Mouse (Mus musculus): ENCODE results near the gene Tuba1b. TPM values are rescaled to one million over a fixed set of nuclear protein-coding genes. Genes with fewer than 3 reads are reported as not detected.

Tuba1b gene
- polyA plus RNA-seq, 1 experiment, result 694 TPM

DNA sequence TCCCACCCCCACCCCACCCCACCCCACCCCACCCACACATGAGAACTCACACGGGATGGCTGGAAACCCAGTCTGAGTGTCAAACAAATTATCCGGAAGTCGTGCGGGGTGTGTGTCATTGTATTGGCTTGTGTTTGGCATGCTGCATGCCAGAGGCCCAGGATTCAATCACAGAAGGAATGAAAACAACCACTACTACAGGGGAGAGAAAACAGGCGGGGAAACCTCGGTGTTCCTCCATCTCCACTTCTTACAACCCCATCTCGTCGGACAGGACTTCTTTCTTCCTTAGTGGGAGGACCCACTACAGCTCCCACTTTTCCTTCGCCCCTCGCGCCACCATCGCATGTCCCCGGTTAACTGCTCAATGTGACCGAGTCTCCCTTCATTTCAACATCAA is 17.3 kb downstream of the Tuba1b start:
- peaks cover 9% of the 10 kb centered on the region for H3K36me3 ChIP-seq (ENCODE audit: control insufficient read depth, insufficient read depth, low read length)
- no peaks in the 10 kb centered on the region for H3K27me3 ChIP-seq (ENCODE audit: control insufficient read depth, insufficient read depth, low read length)
- peak overlapping the region; percentile 88 for H3K4me3 ChIP-seq (ENCODE audit: extremely low read depth, insufficient read depth, insufficient read length)
- TF ChIP-seq POLR2A (IDR thresholded peaks at IDR 0.05; ENCODE audit: low read depth, low read length) (no peak), CTCF (IDR thresholded peaks at IDR 0.05; ENCODE audit: extremely low read depth, insufficient read depth, insufficient read length, insufficient replicate concordance) (no peak)
- peak overlapping the region; percentile 96; the same call in 1 of the 2 replicates for H3K27ac ChIP-seq (ENCODE audit: insufficient read depth, low read length)
- WGBS, result under 1% methylated on average over 14 of the region's 14 CpGs
- H3K4me1 ChIP-seq (ENCODE audit: control insufficient read depth, insufficient read depth, insufficient read length), result no peaks in the 10 kb centered on the region; the same call in 1 of the 2 replicates
- DNase-seq (ENCODE audit: low read depth in 1 of 2, low spot score in 2 of 2), result no peak

DNA sequence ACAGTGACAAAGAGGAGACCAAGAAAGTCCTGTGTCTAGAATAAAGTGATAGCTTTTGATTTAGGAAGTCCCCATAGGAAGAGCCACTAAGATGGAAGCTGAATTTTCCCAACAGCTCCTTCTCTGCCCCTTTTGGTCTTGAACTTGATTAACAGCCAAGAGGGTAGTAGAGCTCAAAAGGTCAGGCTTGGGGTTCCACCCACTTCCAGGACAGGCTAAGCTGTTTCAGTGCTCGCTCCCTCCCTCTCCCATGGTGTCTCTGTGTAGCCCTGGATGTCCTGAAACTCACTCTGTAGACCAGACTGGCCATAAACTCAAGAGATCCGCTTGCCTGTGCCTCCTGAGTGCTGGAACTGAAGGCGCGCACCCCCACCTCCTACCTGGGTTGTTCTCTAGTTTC is 18.3 kb downstream of the Tuba1b start:
- Histone ChIP-seq H3K27ac (ENCODE audit: insufficient read depth, low read length) (no peak overlapping the region), H3K36me3 (ENCODE audit: control insufficient read depth, insufficient read depth, low read length) (peaks cover 19% of the 10 kb centered on the region), H3K4me1 (ENCODE audit: control insufficient read depth, insufficient read depth, insufficient read length) (no peaks in the 10 kb centered on the region; the same call in 1 of the 2 replicates), H3K27me3 (ENCODE audit: control insufficient read depth, insufficient read depth, low read length) (no peaks in the 10 kb centered on the region), H3K4me3 (ENCODE audit: extremely low read depth, insufficient read depth, insufficient read length) (no peak overlapping the region)
- TF ChIP-seq CTCF (IDR thresholded peaks at IDR 0.05; ENCODE audit: extremely low read depth, insufficient read depth, insufficient read length, insufficient replicate concordance) (no peak), POLR2A (IDR thresholded peaks at IDR 0.05; ENCODE audit: low read depth, low read length) (no peak)
- 92% methylated on average over 4 of the region's 4 CpGs for WGBS
- no peak for DNase-seq (ENCODE audit: low read depth in 1 of 2, low spot score in 2 of 2)

DNA sequence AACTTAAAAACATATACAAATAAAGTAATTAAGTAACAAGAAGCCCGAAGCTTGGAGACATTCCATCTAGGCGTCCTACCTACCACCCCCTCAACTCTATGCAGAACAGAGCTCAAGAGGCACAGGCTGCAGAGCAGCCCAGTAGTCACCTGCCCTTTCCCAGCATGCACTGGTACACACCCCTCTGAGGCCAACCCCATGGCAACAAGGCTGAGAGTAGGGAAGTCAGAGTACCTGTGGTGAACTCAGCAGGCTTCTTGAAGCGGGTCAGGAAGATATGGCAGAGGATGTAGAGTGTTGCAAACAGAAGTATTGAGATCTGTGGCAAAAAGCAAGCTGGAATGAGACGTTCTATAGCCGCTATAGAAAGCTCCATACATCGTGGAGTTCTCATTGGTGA is 19.5 kb downstream of the Tuba1b start:
- no peak overlapping the region for H3K4me3 ChIP-seq (ENCODE audit: extremely low read depth, insufficient read depth, insufficient read length)
- no peaks in the 10 kb centered on the region; the same call in 1 of the 2 replicates for H3K4me1 ChIP-seq (ENCODE audit: control insufficient read depth, insufficient read depth, insufficient read length)
- H3K27ac ChIP-seq (ENCODE audit: insufficient read depth, low read length), result no peak overlapping the region
- no peak for DNase-seq (ENCODE audit: low read depth in 1 of 2, low spot score in 2 of 2)
- TF ChIP-seq POLR2A (IDR thresholded peaks at IDR 0.05; ENCODE audit: low read depth, low read length), result no peak
- no peak for TF ChIP-seq CTCF (IDR thresholded peaks at IDR 0.05; ENCODE audit: extremely low read depth, insufficient read depth, insufficient read length, insufficient replicate concordance)
- WGBS, result 85% methylated on average over 6 of the region's 6 CpGs
- no peaks in the 10 kb centered on the region for H3K27me3 ChIP-seq (ENCODE audit: control insufficient read depth, insufficient read depth, low read length)
- H3K36me3 ChIP-seq (ENCODE audit: control insufficient read depth, insufficient read depth, low read length), result peaks cover 25% of the 10 kb centered on the region

DNA sequence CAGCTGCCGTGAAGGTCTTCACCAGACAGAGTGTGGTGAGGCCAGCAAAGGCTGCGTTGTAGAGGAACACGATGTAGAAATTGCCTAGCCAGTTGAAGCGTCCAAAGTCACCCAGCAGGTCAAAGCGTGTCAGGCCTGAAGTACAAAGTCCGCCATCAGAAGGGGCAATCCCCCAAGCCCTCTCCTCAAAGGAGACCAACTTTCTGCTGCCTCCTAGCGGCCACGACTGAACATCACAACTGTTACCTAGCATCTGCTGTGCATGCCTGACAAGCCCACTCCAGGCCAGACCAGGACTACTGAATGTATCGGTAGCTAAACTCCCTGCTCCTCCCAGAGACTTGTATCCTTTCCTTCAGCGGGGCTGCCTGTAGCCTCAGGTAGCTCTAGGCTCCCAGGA is 29.7 kb downstream of the Tuba1b start:
- Histone ChIP-seq H3K27me3 (ENCODE audit: control insufficient read depth, insufficient read depth, low read length) (no peaks in the 10 kb centered on the region), H3K36me3 (ENCODE audit: control insufficient read depth, insufficient read depth, low read length) (peaks cover 28% of the 10 kb centered on the region), H3K27ac (ENCODE audit: insufficient read depth, low read length) (no peak overlapping the region), H3K4me1 (ENCODE audit: control insufficient read depth, insufficient read depth, insufficient read length) (no peaks in the 10 kb centered on the region), H3K4me3 (ENCODE audit: extremely low read depth, insufficient read depth, insufficient read length) (no peak overlapping the region)
- WGBS, result 66% methylated on average over 10 of the region's 10 CpGs
- DNase-seq (ENCODE audit: low read depth in 1 of 2, low spot score in 2 of 2), result peak in 1 of 2 experiments; percentile 26
- TF ChIP-seq CTCF (IDR thresholded peaks at IDR 0.05; ENCODE audit: extremely low read depth, insufficient read depth, insufficient read length, insufficient replicate concordance) (peak; percentile 44; the same call in 1 of the 2 replicates), POLR2A (IDR thresholded peaks at IDR 0.05; ENCODE audit: low read depth, low read length) (no peak)

DNA sequence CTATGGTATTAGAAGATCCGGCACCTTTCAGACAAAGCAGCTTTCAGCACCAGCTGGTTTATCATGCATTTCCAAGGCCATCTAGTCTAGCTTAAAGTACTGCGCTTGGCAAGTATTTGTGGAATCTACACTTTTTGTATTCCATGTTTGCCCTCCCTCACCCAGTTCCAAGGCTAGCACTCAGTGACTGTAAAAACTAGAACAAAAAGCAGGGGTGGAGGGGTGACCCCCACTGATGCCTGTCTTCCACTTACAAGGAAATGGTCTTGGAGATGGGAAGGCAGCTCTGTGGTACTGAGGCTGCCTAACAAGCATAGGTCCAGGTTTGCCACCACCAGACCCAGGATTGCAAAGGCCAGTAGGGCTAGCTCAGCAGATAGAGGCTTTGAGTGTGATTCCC is 31.8 kb downstream of the Tuba1b start:
- 95% methylated on average over 2 of the region's 2 CpGs for WGBS
- Histone ChIP-seq H3K27ac (ENCODE audit: insufficient read depth, low read length) (no peak overlapping the region), H3K27me3 (ENCODE audit: control insufficient read depth, insufficient read depth, low read length) (peaks cover 8% of the 10 kb centered on the region; the same call in 1 of the 2 replicates), H3K4me1 (ENCODE audit: control insufficient read depth, insufficient read depth, insufficient read length) (peaks cover 3% of the 10 kb centered on the region; the same call in 1 of the 2 replicates), H3K36me3 (ENCODE audit: control insufficient read depth, insufficient read depth, low read length) (peaks cover 15% of the 10 kb centered on the region), H3K4me3 (ENCODE audit: extremely low read depth, insufficient read depth, insufficient read length) (no peak overlapping the region)
- TF ChIP-seq CTCF (IDR thresholded peaks at IDR 0.05; ENCODE audit: extremely low read depth, insufficient read depth, insufficient read length, insufficient replicate concordance), result no peak
- TF ChIP-seq POLR2A (IDR thresholded peaks at IDR 0.05; ENCODE audit: low read depth, low read length), result no peak
- DNase-seq (ENCODE audit: low read depth in 1 of 2, low spot score in 2 of 2), result no peak

DNA sequence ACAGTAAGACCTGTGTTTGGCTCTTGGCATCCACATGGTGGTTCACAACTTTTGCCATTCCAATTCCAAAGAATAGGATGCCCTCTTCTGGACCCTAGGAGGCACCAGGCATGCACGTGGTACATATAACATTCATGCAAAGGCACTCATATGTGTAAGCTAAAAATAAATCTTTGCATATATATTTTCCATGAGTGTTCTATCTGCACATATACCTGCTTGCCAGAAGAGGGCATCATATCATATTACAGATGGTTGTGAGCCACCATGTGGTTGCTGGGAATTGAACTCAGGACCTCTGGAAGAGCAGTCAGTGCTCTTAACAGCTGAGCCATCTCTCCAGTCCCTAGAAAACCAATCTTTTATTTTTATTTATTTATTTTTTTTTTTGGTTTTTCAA is 32.8 kb downstream of the Tuba1b start:
- Histone ChIP-seq H3K27ac (ENCODE audit: insufficient read depth, low read length) (no peak overlapping the region), H3K4me1 (ENCODE audit: control insufficient read depth, insufficient read depth, insufficient read length) (peaks cover 3% of the 10 kb centered on the region; the same call in 1 of the 2 replicates), H3K27me3 (ENCODE audit: control insufficient read depth, insufficient read depth, low read length) (peaks cover 8% of the 10 kb centered on the region; the same call in 1 of the 2 replicates), H3K4me3 (ENCODE audit: extremely low read depth, insufficient read depth, insufficient read length) (no peak overlapping the region), H3K36me3 (ENCODE audit: control insufficient read depth, insufficient read depth, low read length) (peaks cover 11% of the 10 kb centered on the region)
- no peak for DNase-seq (ENCODE audit: low read depth in 1 of 2, low spot score in 2 of 2)
- TF ChIP-seq POLR2A (IDR thresholded peaks at IDR 0.05; ENCODE audit: low read depth, low read length), result no peak
- TF ChIP-seq CTCF (IDR thresholded peaks at IDR 0.05; ENCODE audit: extremely low read depth, insufficient read depth, insufficient read length, insufficient replicate concordance), result no peak
- 48% methylated on average over 1 of the region's 1 CpGs for WGBS

DNA sequence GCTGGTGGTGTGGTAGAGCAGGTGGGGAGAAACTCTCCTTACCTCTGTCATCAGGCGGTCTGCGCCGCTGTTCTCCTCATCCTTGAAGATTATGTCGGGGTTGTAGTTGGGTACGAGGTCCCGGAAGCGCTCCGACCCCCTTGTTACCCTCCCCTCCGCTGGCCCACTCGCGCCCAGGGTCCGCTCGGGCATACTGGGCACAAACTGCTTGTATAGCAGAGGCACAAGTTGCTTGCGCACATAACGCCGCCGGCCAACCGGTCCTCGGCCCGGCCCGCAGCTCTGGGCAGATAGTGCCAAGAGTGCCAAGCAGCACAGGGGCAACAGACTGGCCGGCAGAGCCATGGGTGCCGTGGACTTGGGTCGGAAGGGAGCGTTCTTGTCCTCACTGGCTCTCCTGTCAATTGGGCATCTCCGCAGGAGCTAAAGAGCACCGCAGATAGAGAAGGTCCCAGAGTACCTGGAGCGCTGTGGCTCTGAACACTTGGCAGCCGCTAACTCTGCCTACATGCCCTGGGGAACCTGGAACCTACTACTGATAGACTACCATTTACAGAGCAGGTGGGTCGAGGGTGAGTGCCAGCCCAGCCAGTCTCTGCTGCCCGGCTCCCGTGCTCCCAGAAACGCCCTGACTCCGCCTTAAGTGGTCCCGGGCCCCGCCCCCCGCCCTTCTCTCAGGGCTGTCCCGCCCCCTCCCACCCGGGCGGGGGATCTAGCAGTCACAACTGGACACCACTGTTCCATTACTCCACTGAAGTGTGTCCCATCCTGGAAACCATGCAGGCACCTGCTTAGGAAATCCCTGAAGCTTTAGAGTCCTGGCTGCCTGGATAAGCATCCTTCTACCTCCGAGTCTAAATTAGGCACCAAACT is 36.2 kb downstream of the Tuba1b start, which contains the start of gene Dhh:
Dhh (minus strand) TSS at position 613 of the 873 bp plus-strand sequence.
- peaks cover 13% of the 10 kb centered on the region for H3K4me1 ChIP-seq (ENCODE audit: control insufficient read depth, insufficient read depth, insufficient read length)
- 6% methylated on average over 41 of the region's 41 CpGs for WGBS
- H3K27me3 ChIP-seq (ENCODE audit: control insufficient read depth, insufficient read depth, low read length), result peaks cover 24% of the 10 kb centered on the region
- no peak within 1 kb of the TSS for H3K4me3 ChIP-seq (ENCODE audit: extremely low read depth, insufficient read depth, insufficient read length)
- DNase-seq (ENCODE audit: low read depth in 1 of 2, low spot score in 2 of 2), result no peak
- TF ChIP-seq CTCF (IDR thresholded peaks at IDR 0.05; ENCODE audit: extremely low read depth, insufficient read depth, insufficient read length, insufficient replicate concordance) (no peak), POLR2A (IDR thresholded peaks at IDR 0.05; ENCODE audit: low read depth, low read length) (no peak)
- H3K27ac ChIP-seq (ENCODE audit: insufficient read depth, low read length), result no peak within 1 kb of the TSS
- no peaks in the 10 kb centered on the region for H3K36me3 ChIP-seq (ENCODE audit: control insufficient read depth, insufficient read depth, low read length)

All from spleen, adult 2 months (tissue).